Mouse (Mus musculus) layer of hippocampus, postnatal 25 days (tissue): ENCODE data around the gene Xylt1. TPM values are rescaled to one million over a fixed set of nuclear protein-coding genes. Genes with fewer than 3 reads are reported as not detected.

ENCODE experiments used
- DNase-seq, 2 experiments: peaks; one replicate each; pipeline ENCODE4 v3.0.0; 2022; ENCODE audit warnings: mixed read lengths in 2 of 2, low spot score in 1 of 2; ENCODE audit errors: extremely low spot score in 1 of 2
- total RNA-seq, 2 experiments: library from RNA; stranded (reverse); gene quantifications; 2 replicates each; pipeline ENCODE4 v1.2.3; 2021

Gene Xylt1
- total RNA-seq, 2 experiments from 2014 or later = 43.1 to 56.9 TPM

DNA sequence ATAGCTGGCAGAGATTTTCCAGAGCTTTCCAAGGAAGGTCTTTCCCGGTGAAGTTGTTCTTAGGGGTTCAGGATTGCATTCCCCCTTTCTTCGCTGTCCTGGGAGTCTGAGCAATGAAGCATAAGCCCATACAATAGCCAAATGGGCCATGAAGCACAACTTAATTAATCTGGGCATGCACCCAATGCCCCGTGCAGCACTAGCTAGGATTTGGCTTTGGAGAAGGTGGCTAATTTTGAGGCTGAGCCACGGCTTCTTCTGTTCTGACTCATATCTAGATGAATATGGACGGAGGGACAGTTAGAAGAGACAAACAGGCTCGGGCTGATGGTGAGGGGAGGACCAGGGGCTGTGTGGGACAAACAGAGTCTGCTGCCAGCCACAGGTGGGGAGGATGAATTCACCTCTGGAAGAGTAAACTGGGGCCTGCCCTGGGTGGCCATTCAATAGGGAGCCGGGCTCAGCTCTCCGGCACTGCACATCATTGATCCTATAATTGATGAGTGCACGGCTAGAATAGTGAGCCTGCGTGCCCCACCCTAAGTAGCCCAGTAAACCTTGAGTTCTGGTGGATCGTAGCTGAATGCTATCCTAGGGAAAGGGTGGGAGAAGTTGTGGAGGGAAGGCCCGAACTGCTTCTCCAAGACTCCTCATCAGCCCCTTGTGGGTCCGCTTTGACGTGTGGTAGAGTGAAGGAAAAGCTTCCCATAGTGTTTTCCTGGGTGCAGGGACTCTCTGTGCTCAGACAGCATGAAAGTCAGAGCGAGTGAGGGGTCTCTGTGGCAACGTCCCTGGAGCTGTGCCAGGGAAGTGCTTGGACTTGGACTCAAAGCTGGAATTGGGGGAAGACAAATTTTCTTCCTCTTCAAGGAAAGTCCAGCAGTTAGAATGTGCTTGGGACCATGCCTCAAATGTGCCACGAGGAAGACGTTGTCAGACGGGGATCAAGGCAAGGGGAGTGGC, 92.3 kb downstream of the Xylt1 start:
- no peak for DNase-seq

DNA sequence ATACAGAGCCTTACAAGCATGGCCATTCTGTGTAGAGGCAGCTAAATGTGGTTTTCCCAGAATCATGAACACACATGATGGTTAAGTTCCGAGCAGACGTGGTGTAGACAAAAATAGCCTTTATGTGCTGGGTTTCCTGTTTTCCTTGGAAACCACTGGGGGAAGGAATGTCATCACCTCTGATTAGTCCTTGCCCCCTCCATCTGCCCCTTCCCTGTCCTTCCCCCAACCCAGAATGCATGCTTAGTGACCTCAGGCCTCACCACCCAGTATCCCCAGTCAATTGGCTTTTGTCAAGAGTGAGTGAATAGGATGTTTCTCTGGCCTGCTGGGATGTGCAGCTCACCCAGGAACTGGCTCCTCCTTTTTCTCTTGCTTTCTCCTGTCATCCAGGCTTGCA, 93.5 kb downstream of the Xylt1 start:
- no peak for DNase-seq

DNA sequence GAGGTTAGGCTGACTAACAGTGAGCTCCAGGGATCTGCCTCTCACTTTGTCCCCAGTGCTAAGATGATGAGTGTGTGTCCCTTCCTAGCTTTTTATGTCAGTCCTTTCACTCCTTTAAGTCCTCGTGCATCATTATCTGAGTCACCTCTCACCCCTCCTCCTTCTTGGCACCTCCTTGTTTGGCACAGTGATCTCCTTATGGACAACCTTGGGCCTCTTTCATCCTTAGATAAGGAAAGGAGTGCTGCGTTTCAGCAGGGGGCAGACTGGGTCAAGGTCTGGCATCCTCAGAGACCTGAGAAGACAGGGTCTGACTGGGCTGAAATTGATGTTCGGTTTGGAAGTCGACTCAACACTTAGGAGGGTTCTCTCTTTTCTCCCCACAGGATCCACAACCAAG, 94.3 kb downstream of the Xylt1 start:
- DNase-seq = no peak

DNA sequence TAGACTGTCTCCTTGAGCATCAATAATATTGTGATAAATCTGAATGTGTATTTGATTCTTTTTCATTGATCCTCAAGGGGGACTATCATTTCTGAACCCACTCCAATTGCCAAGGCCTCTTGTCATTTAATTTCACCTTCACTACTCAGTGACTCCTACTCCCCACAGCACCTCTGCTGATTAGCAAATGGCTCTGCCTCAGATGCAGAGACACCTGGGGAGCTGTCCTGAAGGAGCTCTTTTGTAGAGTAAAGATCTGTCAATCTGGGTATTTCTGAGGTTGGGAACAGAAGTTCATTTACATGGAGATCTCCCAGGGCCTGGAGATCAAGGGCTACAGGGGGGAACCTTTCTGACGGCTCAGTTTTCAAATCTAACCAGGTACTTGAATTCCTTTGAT, 98.2 kb downstream of the Xylt1 start:
- no peak for DNase-seq

DNA sequence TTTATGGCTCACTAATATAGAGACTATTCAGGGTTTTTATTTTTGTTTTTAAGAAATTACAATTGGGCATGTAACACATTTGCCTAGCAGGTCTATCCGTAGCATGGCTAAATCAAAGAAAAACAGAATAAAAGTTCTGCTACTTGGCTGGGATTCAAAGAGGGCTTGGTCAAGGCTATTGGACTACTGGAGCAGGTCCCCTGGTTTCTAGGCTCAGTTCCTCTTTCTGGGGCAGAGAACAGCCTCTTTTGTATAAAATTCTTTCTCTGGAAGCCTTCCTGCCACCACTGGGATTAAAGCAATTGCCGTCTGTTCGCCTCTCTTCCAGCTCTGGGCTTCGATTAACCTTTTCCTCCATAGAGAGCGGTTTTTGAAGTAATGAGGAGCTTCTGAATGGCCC, 100.1 kb downstream of the Xylt1 start:
- DNase-seq = no peak

DNA sequence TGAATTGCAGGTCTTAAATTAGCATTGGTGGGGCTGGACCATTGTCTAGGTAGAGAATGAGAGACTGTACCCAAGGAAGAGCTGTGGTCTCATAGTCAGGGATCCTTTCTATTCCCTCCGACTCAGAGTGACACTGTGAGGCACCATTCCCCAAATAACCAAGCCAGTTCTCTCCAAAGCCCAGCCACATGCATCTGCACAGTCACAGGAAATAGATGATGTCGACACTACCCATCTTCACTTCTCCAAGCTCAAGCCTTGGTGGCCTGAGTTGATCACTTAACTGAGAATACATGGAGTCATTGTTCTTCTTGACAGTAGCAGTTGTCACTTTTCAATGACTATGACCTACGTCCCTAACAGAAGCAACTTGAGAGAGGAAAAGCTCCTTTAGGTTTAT, 100.6 kb downstream of the Xylt1 start:
- no peak for DNase-seq

DNA sequence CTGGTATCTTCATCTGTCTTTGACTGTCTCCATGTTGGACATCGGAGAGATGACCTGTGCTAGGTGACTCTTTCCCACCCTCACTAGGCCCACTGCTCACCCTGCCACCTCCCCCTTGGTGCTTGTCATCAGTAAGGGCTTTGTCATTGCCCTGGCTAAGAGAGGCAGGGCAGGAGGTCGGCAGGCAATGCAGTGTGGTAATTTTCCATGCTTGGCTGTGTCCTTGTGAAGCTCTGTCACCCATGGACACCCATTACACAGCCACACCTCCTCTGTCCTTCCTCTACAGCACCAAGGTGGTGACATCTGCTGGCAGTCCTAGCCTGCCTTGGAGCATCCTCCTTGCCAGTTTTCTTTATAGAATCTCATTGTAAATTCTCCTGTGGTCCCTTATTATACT, 101.9 kb downstream of the Xylt1 start:
- no peak for DNase-seq

DNA sequence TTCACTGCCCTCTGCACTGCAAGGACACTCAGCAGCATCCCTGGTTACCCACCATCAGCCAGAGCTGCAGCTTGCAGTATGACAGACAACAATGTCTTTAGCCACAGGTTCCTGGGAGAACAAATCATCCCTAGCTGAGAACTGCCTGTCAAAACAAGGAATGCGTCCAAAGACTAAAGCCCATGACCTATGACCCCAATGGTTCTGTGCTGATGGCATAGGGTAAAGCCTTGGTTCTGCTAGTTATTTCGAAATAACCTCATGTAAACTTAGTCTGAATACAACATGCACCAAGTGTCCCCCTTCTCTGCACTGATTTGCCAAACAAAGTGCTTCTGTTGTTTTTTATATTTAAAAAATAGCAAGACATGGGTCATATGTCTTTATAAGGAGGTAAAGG, 103.8 kb downstream of the Xylt1 start:
- DNase-seq = no peak

DNA sequence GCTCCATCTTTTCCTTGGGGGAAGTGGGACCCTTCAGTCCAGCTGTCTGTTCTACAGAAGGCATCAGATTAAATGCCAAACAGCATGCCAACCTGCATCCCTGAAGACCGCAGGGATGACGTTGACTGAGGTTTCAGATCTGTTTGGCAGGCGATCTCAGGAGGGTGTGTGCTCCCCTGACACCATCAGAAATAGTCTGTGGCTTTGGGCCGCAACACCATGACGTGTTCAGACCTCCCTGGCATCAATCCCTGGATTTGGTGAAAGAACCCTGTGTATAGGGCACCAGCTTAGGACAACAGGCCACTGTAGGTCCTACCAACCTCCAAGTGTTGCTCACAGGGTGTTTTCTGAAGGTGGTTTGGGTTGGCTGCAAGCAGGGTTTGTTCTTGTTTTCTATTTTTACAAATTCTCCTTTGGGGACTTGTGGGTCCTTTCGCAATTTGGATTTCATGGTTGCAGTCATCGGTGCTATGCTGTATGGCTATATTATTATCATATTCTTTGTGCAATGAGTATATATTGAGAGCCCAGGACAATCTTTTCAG, 104.3 kb downstream of the Xylt1 start:
- no peak for DNase-seq

DNA sequence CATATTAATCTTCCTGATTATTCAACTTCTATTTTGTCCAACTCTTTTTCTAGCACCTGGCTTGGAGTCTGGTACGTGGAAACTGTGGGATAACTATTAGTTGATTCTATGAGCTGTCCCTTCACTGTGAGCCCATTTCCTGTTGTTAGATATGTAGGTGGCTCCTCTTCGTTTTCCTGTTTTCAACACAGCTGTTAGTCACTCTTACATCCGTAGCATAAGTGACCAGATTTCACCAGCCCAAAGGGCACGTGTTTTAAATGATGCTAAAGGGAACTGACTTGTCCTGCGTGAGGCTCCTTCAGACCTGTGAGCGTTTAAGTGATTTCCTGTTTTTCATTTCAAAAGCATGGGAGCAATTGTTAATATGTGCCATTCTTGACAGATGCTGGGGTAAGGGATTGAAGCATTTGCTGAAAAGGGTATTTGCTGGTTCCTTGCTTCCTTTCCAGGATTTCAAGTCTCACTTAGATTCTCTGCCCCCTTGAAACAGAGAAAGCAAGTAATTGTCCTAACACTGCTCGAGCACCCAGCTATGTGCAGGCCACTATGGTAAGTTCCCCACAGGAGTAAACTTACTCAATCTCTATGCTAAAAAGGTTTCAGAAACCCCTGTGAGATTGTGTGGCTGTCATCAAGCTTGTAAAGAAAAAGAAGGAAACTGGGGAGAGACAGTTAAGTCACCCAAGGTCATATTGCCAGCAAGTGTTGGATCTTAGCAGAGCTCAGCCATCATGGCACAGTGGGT, 105.8 kb downstream of the Xylt1 start:
- DNase-seq = no peak

DNA sequence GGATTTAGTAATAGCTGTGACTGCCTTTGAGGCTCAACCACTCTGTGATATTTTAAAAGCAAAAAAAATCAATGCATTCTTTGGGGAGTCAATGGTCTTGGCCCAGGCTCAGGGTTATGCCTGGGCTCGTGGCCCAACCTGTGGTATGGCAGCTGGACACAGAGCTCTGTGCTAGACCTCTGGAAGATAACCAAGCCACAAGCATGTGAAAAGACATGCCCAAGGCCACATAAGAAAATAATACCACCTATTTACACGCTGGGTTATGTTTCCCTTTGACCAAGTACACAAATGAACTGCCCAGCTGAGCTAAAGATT, 106.4 kb downstream of the Xylt1 start:
- no peak for DNase-seq

DNA sequence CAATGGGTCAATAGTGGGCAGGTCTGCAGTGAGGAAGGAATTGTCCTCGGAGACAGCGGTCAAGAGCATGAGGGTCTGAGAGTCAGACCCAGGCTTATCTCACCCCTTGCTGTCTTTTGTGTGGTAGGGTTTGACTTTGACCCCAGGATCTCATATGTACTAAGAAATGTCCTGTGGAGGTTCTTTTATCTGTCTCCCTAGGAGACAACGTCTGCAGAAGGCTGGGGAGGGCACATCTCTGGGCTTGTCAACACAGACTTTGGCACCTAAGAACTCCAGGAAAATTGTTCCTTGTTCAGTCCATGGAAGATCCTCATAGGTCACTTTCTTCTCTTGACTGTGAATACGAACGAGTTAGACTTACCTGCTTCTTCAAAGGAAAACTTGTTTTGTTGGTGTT, 109.2 kb downstream of the Xylt1 start:
- no peak for DNase-seq

DNA sequence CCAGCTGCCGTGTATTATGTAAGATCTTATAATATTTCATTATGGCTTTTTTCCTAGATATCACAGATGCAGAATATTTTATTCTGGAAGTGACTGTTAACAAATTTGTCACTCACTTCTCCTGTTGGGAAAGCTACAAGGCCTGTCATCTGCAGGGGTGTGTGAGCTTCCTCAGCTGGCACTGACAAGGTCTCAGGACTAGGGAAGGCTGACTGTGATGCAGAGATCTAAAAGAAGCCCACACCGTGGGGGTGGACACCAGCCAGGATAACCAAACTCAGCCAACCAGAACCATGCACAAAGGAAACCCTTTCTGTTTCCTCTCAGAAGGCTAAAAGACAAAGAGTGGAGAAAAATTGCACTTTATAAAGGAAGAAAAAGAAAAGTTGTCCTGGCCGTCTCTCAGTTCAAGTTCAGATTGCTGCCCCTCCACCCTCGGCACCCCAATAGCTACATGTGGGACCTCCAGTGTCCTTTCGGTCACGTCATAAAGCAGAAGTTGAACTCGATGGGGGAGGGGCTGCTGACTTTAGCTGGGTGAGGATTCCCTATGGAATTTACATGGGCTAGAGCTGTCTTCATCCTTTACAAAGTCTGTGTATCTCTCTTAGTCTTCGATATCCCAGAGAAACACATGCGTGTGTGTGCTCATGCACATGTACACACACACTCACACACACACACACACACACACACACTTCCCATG, 109.9 kb downstream of the Xylt1 start:
- no peak for DNase-seq

DNA sequence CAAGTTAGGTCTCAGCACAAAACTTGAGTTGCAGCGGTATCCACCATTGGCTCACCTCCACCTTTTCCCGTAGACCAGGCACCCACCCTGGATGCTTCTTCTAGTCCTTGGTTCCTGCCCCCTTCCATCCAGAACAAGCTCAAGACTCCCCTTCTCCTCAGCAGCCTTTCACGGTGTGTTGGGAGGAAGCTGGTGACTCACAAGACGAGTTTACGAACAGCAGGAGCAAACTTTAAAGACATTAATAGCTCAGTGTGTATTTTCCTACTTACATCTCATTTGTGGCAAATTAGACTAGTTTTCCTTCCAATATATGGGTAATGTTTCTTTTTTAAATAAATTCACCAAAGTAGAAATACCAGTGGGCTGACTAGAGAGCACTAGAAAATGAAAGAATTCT, 110.7 kb downstream of the Xylt1 start:
- DNase-seq = no peak

DNA sequence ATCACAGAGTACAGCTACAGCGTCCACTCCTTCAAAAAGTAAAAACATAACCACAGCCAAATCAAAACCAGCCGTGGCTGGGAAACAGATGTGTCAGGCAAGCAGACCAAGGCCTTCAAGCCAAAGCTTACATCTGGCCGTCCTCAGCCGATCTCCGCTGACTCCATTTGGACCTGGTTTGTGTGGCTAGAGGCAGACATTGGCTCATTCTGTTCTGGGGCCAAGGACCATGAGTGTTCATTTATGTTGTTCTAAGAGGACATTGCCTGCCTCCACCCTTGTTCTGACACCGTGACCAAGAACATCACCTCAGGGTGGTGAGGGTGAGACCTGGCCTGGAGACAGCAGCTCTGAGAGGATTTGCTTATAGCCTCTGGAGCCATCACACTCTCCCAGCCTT, 113.4 kb downstream of the Xylt1 start:
- DNase-seq = no peak

DNA sequence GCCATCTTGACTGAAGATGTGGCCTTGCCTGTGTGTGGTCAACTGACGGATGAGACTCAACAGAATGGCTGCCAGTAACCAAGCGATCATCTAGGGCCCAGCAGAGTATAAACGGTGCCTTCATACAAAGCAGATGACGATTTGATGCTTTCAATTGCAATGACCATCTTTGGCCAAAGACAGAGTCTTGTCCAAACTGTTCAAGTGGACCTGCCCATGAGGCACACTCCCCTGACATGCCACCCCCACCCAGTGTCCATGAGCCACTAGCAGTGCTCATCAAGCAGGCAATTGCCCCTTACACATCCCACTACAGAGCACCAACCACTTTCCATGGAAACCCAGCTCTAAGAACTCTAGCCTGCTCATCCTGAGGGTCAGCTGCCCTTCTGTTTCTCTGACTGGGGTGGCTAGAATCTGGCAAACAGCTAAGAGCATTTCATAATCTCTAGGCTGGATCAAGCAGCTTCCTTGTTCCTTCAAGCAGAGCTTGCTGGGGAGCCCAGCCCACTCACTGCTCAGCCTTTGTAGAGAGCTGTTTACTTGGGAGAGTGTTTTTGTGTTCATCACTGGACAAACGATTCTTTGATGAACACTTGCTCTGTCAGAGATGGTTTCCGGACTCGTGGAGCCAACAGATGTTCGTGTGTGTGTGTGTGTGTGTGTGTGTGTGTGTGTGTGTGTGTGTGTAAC, 114.0 kb downstream of the Xylt1 start:
- DNase-seq = no peak

DNA sequence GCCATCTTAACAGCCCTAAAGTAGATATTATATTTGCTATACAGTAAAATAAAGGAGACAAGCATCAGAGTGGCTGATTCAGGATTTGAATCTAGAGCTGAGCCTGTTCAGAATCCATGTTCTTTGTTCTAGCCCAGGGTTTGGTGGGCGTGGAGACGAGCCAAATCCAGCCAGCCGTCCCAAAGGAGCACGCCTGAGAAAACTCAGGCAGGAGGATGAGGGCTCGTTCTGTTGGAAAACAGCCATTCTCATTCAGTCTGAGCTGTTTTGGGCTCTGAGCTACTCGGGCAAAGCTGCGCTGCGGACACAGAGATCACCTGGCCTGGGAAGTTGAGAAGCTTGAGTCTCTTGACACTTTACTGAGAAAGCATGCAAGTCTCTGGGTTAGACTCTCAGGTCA, 115.0 kb downstream of the Xylt1 start:
- DNase-seq = no peak

DNA sequence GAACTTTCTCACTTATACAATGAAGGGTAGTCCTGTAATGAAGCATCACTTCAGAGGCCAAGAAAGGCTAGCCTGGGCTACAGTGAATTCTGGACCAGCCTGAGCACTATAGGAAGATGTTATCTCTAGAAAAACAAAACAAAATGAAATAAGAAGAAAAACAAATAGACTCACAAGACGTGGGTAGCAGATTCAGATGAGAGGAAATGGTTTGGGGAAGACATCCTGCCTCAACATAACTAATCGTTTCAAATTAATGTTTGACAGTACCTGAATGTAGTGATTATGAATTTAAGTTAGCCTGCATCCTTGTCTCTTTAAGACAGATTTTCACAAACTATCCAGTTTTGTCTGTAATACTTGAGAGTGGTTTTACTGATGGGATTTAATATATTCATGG, 117.4 kb downstream of the Xylt1 start:
- no peak for DNase-seq

DNA sequence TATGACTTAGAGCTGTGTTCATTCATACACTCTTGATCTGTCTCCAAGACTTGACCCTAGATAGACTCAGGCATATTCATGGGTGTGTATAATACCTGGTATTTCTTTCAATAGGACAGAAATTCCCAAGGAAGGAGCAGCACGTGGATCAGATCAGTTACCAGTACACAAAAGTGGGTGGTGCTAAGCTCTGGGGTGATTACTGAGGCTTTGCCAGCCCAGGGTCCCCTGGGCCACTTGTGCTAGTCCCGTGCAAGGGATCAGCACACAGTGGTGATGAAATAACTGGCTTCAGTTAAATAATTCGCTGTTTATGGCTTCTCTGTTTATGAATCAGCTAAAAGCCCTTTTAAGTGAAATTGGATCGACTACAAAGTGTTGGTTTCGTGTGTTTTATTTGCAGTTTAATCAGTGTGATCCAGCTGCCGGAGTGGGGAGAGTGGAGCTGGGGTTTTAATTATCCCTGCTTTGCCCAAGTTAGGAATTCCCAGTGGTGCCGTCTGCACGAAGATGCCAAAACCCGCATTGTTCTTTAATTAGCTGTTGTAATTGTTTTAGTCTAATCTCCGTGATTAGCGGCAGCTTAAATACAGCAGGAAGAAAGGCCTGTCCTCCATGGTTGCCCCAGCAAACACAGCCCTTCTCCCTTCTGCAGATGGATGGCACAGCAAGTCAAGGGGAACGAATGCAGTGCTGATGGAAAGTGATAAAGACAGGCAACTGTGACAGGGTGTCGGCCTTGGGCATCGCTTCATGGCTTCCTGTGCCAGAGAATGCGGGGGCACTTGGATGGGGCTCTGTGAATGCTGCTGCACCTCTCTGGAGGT, 120.8 kb downstream of the Xylt1 start:
- no peak for DNase-seq

DNA sequence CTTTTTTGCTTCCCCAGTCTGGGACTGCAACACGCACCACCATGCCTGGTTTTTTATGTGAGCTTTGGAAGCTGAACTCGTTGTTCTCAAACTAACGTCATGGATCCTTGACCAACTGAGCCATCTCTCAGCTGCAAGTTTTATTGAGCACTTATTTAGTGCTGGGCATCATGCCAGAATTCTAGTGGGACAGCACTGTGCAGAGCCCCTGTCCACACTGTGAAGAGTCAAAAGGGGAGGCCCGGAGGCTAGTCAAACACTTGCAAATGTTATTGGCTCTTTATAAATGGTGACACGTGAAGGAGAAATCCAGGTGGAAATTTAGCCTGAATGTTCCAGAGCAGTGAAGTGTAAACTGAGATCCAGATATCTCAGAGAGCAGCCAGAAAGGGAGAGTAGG, 121.6 kb downstream of the Xylt1 start:
- no peak for DNase-seq
